Mouse (Mus musculus): ENCODE measurements around the gene Nudc. TPM values are rescaled to one million over a fixed set of nuclear protein-coding genes. Genes with fewer than 3 reads are reported as not detected.

Gene Nudc
- polyA plus RNA-seq, 1 experiment from 2014 or later: 125 TPM

DNA sequence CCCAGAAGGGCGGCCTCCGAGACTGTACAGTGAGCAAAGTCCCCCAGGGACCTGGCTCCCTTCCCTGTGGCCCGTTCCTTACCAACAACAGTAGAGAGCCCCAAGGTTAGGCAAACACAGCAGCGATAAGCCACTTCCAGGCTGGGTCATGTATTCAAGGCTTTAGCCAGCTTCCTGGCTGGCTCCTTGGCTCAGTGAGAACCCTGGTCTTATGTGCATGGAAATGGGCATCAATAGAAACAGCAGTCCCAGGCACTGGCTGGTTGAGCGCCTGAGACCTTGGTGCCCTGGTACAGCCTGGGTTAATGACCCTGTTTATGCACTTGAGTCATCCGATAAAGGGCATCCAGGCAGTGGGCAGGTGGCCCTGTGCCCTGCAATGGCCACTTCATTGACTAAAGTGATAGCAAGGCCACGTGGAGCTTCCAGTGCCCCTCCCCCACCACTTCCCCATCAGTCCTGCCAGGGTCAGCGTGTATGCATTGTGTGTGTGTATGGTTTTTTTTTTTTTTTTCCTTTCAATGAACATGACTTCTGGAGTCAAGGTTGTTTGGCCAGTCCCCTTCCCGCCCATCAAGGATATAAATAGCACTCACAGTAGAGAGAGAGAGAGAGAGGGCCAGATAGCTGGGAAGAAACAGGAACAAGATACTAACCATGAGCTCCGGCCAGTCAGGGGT lies 7.1 kb upstream of the Nudc start, which contains the start of gene Nr0b2:
Gene Nr0b2, plus strand, starts transcription at position 609 of the 680 bp plus-strand sequence.
- TF ChIP-seq CTCF (IDR thresholded peaks at IDR 0.05; ENCODE audit: low read depth) (no peak), EP300 (optimal IDR thresholded peaks at IDR 0.05) (no peak)
- DNase-seq (ENCODE audit: low spot score): peak; percentile 70
- 40% methylated on average over 10 of the region's 10 CpGs for WGBS
- H3K27ac ChIP-seq (replicated peaks): peak within 1 kb of the TSS; percentile 71
- no peaks in the 10 kb centered on the region for H3K4me1 ChIP-seq (replicated peaks; ENCODE audit: control insufficient read depth, insufficient read depth)
- no peaks in the 10 kb centered on the region for H3K36me3 ChIP-seq (ENCODE audit: control insufficient read depth, insufficient read depth, low read length)
- H3K4me2 ChIP-seq (replicated peaks; ENCODE audit: low read depth): peak within 1 kb of the TSS; percentile 32
- peak; percentile 70 for ATAC-seq (ENCODE audit: low FRiP score, low TSS enrichment)
- no peaks in the 10 kb centered on the region for H3K27me3 ChIP-seq (ENCODE audit: control insufficient read depth, insufficient read depth, low read length)
- H3K9me3 ChIP-seq (ENCODE audit: control insufficient read depth, low read length): no peaks in the 10 kb centered on the region
- no peak within 1 kb of the TSS for H3K4me3 ChIP-seq (ENCODE audit: low read depth, low read length)
- H3K9ac ChIP-seq (ENCODE audit: low read length): no peak within 1 kb of the TSS

DNA sequence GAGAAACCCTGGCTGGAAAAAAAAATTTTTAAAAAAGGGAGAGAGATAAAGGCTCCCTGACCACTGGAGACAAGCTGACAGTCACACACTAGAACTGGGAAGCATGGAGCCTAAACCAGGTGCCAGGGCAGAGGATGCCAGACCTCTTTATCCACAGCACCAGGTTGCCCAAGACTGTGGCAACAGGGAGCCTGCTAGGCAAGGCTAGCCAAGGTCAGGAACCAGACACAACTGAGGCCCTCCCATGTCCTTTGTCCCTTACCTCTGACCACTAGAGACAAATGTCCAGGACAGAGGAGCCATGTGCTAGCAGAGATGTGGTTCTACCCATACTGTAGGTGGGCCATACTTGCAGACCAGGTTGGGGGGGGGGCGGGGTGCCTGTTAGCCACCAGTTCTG lies 6.2 kb upstream of the Nudc start:
- no peak for TF ChIP-seq CTCF (IDR thresholded peaks at IDR 0.05; ENCODE audit: low read depth)
- no peak for TF ChIP-seq EP300 (optimal IDR thresholded peaks at IDR 0.05)
- H3K36me3 ChIP-seq (ENCODE audit: control insufficient read depth, insufficient read depth, low read length): no peaks in the 10 kb centered on the region
- no peak overlapping the region for H3K4me3 ChIP-seq (ENCODE audit: low read depth, low read length)
- H3K9me3 ChIP-seq (ENCODE audit: control insufficient read depth, low read length): no peaks in the 10 kb centered on the region
- H3K4me1 ChIP-seq (replicated peaks; ENCODE audit: control insufficient read depth, insufficient read depth): no peaks in the 10 kb centered on the region
- no peak overlapping the region for H3K4me2 ChIP-seq (replicated peaks; ENCODE audit: low read depth)
- 80% methylated on average over 1 of the region's 1 CpGs for WGBS
- ATAC-seq (ENCODE audit: low FRiP score, low TSS enrichment): no peak
- no peak for DNase-seq (ENCODE audit: low spot score)
- H3K27me3 ChIP-seq (ENCODE audit: control insufficient read depth, insufficient read depth, low read length): no peaks in the 10 kb centered on the region
- H3K9ac ChIP-seq (ENCODE audit: low read length): no peak overlapping the region
- no peak overlapping the region for H3K27ac ChIP-seq (replicated peaks)

DNA sequence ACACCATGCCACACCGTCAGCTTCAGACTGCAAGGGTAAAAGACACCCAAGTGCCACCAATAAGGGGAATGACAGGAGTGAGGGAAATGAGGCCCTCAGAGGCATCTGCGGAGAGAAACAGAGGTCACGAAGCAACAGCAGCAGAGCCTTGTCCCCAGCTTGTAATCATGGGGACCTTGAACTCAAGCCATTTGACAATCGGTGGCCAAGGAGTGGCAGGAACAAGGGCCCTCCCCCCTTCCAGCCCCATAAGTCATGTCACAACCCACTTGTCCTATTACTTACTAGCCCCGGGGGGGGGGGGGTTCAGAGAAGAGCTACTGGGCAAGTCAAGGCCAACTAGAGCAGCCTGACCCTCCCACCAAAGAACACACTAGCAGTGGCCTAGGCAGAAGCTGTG lies 9.1 kb downstream of the Nudc start:
- Histone ChIP-seq H3K9me3 (ENCODE audit: control insufficient read depth, low read length) (no peaks in the 10 kb centered on the region), H3K9ac (ENCODE audit: low read length) (no peak overlapping the region), H3K4me3 (ENCODE audit: low read depth, low read length) (no peak overlapping the region), H3K4me2 (replicated peaks; ENCODE audit: low read depth) (no peak overlapping the region), H3K27me3 (ENCODE audit: control insufficient read depth, insufficient read depth, low read length) (no peaks in the 10 kb centered on the region), H3K36me3 (ENCODE audit: control insufficient read depth, insufficient read depth, low read length) (peaks cover 22% of the 10 kb centered on the region), H3K27ac (replicated peaks) (no peak overlapping the region), H3K4me1 (replicated peaks; ENCODE audit: control insufficient read depth, insufficient read depth) (no peaks in the 10 kb centered on the region)
- ATAC-seq (ENCODE audit: low FRiP score, low TSS enrichment): no peak
- TF ChIP-seq CTCF (IDR thresholded peaks at IDR 0.05; ENCODE audit: low read depth): no peak
- no peak for TF ChIP-seq EP300 (optimal IDR thresholded peaks at IDR 0.05)
- no peak for DNase-seq (ENCODE audit: low spot score)
- WGBS: 81% methylated on average over 5 of the region's 5 CpGs

DNA sequence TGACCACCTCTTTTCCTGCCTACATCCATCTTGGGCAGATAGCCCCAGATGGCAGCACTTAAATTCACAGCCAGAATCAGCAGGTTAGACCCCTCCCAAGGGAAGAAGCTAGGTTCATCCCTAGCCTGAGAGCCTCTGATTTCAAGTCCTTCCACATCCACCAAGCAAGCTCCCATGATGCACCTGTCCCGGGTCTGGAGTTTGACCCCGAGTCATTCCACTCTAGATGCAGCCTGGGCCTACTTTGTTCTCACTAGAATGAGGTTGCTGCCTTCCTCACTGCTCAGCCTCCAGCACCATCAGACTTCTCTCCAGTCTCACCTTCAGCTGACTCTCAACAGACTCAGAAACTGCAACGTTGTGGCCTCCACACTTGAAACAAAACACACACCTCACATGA lies 9.7 kb downstream of the Nudc start:
- H3K36me3 ChIP-seq (ENCODE audit: control insufficient read depth, insufficient read depth, low read length): peaks cover 22% of the 10 kb centered on the region
- DNase-seq (ENCODE audit: low spot score) (no peak), ATAC-seq (ENCODE audit: low FRiP score, low TSS enrichment) (no peak)
- no peak overlapping the region for H3K27ac ChIP-seq (replicated peaks)
- no peaks in the 10 kb centered on the region for H3K4me1 ChIP-seq (replicated peaks; ENCODE audit: control insufficient read depth, insufficient read depth)
- H3K9me3 ChIP-seq (ENCODE audit: control insufficient read depth, low read length): no peaks in the 10 kb centered on the region
- TF ChIP-seq EP300 (optimal IDR thresholded peaks at IDR 0.05): no peak
- TF ChIP-seq CTCF (IDR thresholded peaks at IDR 0.05; ENCODE audit: low read depth): no peak
- H3K4me2 ChIP-seq (replicated peaks; ENCODE audit: low read depth): no peak overlapping the region
- no peaks in the 10 kb centered on the region for H3K27me3 ChIP-seq (ENCODE audit: control insufficient read depth, insufficient read depth, low read length)
- H3K4me3 ChIP-seq (ENCODE audit: low read depth, low read length): no peak overlapping the region
- WGBS: 78% methylated on average over 3 of the region's 3 CpGs
- H3K9ac ChIP-seq (ENCODE audit: low read length): no peak overlapping the region

DNA sequence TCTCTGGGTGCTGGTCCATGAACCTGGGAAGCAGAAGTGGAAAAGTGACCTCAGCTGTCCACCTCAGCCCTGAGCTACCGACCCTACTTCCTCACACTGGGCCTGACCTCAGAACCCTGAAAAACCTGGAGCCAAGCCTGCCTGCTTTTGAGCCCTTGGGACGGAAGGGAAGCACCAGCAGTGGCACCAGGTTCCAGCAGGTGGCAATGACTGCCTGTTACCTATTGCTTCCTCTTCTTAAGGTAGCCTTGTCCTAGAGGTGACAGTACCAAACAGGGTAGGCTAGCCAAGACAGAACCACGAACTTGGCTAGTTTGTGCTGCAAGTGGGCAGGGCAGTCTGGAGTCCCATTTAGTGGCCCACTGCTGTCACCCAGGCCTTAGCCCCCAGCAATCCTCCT lies 13.0 kb downstream of the Nudc start:
- no peaks in the 10 kb centered on the region for H3K27me3 ChIP-seq (ENCODE audit: control insufficient read depth, insufficient read depth, low read length)
- H3K27ac ChIP-seq (replicated peaks): no peak overlapping the region
- no peak overlapping the region for H3K4me3 ChIP-seq (ENCODE audit: low read depth, low read length)
- 73% methylated on average over 3 of the region's 3 CpGs for whole genome bisulfite sequencing
- H3K9me3 ChIP-seq (ENCODE audit: control insufficient read depth, low read length): no peaks in the 10 kb centered on the region
- ATAC-seq (ENCODE audit: low FRiP score, low TSS enrichment) (no peak), DNase-seq (ENCODE audit: low spot score) (no peak)
- no peak overlapping the region for H3K9ac ChIP-seq (ENCODE audit: low read length)
- TF ChIP-seq CTCF (IDR thresholded peaks at IDR 0.05; ENCODE audit: low read depth) (peak; percentile 42; the same call in 1 of the 2 replicates), EP300 (optimal IDR thresholded peaks at IDR 0.05) (no peak)
- H3K4me2 ChIP-seq (replicated peaks; ENCODE audit: low read depth): no peak overlapping the region
- H3K36me3 ChIP-seq (ENCODE audit: control insufficient read depth, insufficient read depth, low read length): peaks cover 25% of the 10 kb centered on the region
- H3K4me1 ChIP-seq (replicated peaks; ENCODE audit: control insufficient read depth, insufficient read depth): no peaks in the 10 kb centered on the region

DNA sequence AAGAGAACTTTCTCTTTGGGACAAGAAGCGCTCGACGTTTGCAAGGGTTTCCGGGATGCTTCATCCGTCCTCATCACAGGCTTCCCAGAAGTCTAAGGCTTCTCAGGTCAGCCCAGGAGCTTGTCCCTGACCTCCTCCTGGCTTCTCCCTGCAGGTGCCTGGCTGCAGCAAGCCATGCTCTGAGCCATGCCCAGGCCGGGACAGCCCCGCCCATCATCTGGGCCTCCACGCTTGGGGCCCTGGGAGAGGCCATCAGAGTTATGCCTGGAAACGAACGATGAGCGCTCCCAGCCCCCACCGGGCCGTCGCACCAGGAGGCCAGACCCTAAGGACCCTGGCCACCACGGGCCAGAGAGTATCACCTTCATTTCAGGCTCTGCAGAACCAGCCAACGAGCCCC lies 18.0 kb downstream of the Nudc start:
- ATAC-seq (ENCODE audit: low FRiP score, low TSS enrichment) (peak; percentile 20; the same call in 1 of the 2 replicates), DNase-seq (ENCODE audit: low spot score) (no peak)
- Histone ChIP-seq H3K4me3 (ENCODE audit: low read depth, low read length) (no peak overlapping the region), H3K4me1 (replicated peaks; ENCODE audit: control insufficient read depth, insufficient read depth) (no peaks in the 10 kb centered on the region), H3K9ac (ENCODE audit: low read length) (no peak overlapping the region), H3K4me2 (replicated peaks; ENCODE audit: low read depth) (no peak overlapping the region), H3K27ac (replicated peaks) (no peak overlapping the region), H3K9me3 (ENCODE audit: control insufficient read depth, low read length) (no peaks in the 10 kb centered on the region), H3K27me3 (ENCODE audit: control insufficient read depth, insufficient read depth, low read length) (no peaks in the 10 kb centered on the region), H3K36me3 (ENCODE audit: control insufficient read depth, insufficient read depth, low read length) (peaks cover 12% of the 10 kb centered on the region)
- 59% methylated on average over 16 of the region's 16 CpGs for WGBS
- TF ChIP-seq EP300 (optimal IDR thresholded peaks at IDR 0.05): no peak
- TF ChIP-seq CTCF (IDR thresholded peaks at IDR 0.05; ENCODE audit: low read depth): no peak

Data from stomach, postnatal 0 days (tissue).